Mouse (Mus musculus) lung, embryonic 16.5 days (tissue): Measurements from ENCODE around the gene Rabgap1l. TPM values are rescaled to one million over a fixed set of nuclear protein-coding genes. Genes with fewer than 3 reads are reported as not detected.

Source experiments
- ATAC-seq: fragments of 200-750 bp; cut with Nextera tagmentation; 2 replicates; pipeline ENCODE4 v1.8.0; 2017; ENCODE audit warnings: low read depth, mild to moderate bottlenecking, moderate library complexity
- H3K27ac ChIP-seq: fragments of 300-500 bp; sonication (generic); 2 replicates; pipeline ENCODE4 v1.5.1; 2014; ENCODE audit warnings: mild to moderate bottlenecking, control low read depth, low read length
- H3K27me3 ChIP-seq: fragments of 300-500 bp; sonication (generic); 2 replicates; pipeline ENCODE4 v1.6.1; 2014; ENCODE audit warnings: low read depth, low read length, mixed read lengths; ENCODE audit not compliant: control insufficient read depth, insufficient read depth
- H3K36me3 ChIP-seq: fragments of 300-500 bp; sonication (generic); 2 replicates; pipeline ENCODE4 v1.6.1; 2014; ENCODE audit warnings: low read length; ENCODE audit not compliant: control insufficient read depth, insufficient read depth
- H3K4me1 ChIP-seq: fragments of 300-500 bp; sonication (generic); replicated peaks from 2 replicates; pipeline ENCODE4 v1.6.1; 2014; ENCODE audit warnings: low read length, mixed read lengths; ENCODE audit not compliant: control insufficient read depth, insufficient read depth
- H3K4me2 ChIP-seq: fragments of 300-500 bp; sonication (generic); 2 replicates; pipeline ENCODE4 v1.6.1; 2014; ENCODE audit warnings: low read depth, low read length, control low read depth
- H3K4me3 ChIP-seq: fragments of 300-500 bp; sonication (generic); 2 replicates; pipeline ENCODE4 v1.5.1; 2014; ENCODE audit warnings: mild to moderate bottlenecking, low read length, control low read depth
- H3K9ac ChIP-seq: fragments of 300-500 bp; sonication (generic); 2 replicates; pipeline ENCODE4 v1.6.1; 2014; ENCODE audit warnings: low read length, control low read depth
- H3K9me3 ChIP-seq: fragments of 300-500 bp; sonication (generic); 2 replicates; pipeline ENCODE4 v1.6.1; 2016; ENCODE audit warnings: low read length; ENCODE audit not compliant: control insufficient read depth
- WGBS: fragments of 180-500 bp; shearing (Covaris S2); extraction: QIAGEN DNeasy Blood & Tissue Kit; methylation state at CpG from one replicate; pipeline ENCODE4 v1.1.7; 2014; 5-methylcytosine and 5-hydroxymethylcytosine counted together
- polyA plus RNA-seq: library from polyadenylated mRNA; unstranded; fragments of >200 nt; fragmentation: Nextera tagmentation; extraction: Ambion mirVana; gene quantifications from 2 replicates; pipeline ENCODE4 v1.2.1, GENCODE M21; 2015

Gene Rabgap1l
- polyA plus RNA-seq, 1 experiment from 2014 or later = 28.2 TPM

DNA sequence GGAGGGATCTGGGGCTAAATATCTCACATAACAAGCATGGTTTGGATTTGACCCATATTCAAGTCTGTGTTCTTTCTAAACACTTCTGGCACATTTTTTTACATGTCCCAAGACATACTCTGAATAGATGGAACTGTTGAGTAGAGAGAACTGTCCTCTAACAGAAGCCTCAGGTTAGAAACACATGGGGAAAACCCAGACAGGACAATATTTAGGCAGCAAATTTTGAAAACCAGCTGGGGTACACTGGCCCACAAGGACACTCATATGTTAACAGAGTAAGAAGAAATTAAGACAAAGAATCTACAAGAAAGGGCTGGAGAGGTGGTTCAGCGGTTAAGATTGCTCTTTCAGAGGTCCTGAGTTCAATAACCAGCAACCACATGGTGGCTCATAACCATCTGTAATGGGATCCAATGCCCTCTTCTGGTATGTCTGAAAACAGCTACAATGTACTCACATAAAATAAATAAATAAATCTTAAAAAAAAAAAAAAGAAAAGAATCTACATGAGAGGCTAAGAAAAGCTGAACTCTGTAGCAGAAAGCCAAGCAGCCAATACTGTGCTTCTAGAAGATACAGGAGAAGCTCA lies 554.1 kb downstream of the Rabgap1l start:
- ATAC-seq = no peak
- Histone ChIP-seq H3K9ac (no peak overlapping the region), H3K27ac (no peak overlapping the region), H3K4me3 (no peak overlapping the region), H3K9me3 (0 out of 2 replicates have a peak, but pooled peaks cover 2% of the 10 kb centered on the region), H3K27me3 (no peaks in the 10 kb centered on the region), H3K4me2 (no peak overlapping the region), H3K4me1 (0 out of 2 replicates have a peak, but pooled peaks cover 2% of the 10 kb centered on the region), H3K36me3 (0 out of 2 replicates have a peak, but pooled peaks cover 2% of the 10 kb centered on the region)
- WGBS = 90% methylated on average over 1 of the region's 1 CpGs

DNA sequence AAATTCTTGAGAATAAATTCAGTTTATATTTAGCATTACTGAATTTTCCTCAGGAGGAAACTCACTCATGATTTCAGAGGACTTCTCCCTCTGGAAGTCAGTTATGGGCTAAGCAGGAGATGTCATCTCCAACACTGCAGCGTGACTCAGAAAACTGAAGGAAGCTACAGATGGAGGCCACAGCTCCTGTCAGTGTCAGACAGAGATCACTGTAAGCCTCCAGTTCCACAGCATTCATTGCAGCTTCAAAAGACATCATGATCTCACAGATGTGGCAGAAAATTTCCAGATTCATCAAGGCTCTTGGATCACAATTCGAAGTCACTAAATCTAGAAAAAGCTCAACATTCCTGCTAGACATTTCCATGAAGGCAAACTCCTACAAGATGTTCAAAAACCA lies 555.0 kb downstream of the Rabgap1l start:
- Histone ChIP-seq H3K27ac (no peak overlapping the region), H3K4me3 (no peak overlapping the region), H3K4me1 (0 out of 2 replicates have a peak, but pooled peaks cover 2% of the 10 kb centered on the region), H3K9ac (no peak overlapping the region), H3K27me3 (no peaks in the 10 kb centered on the region), H3K36me3 (0 out of 2 replicates have a peak, but pooled peaks cover 2% of the 10 kb centered on the region), H3K4me2 (no peak overlapping the region), H3K9me3 (0 out of 2 replicates have a peak, but pooled peaks cover 2% of the 10 kb centered on the region)
- 83% methylated on average over 2 of the region's 2 CpGs for WGBS
- no peak for ATAC-seq

DNA sequence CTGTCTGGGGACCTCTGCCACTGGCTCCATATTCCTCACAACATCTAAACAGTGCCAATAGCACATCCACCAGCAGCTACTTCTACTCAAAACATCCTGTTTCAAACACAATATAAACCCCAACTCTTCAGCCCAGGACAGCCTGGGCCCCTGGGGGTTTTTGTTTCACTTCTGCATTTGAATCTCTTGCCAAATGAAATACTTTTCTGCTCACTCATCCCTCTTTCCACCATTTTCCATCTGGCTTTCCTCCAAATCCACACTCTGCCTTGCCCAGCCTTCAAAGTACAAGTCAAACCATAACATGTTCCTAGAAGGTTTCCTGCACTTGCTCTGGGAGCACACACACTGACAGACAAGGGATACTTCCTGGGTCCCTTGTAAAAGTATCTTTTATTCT lies 559.1 kb downstream of the Rabgap1l start:
- Histone ChIP-seq H3K9me3 (no peaks in the 10 kb centered on the region), H3K9ac (no peak overlapping the region), H3K36me3 (no peaks in the 10 kb centered on the region), H3K4me1 (0 out of 2 replicates have a peak, but pooled peaks cover 2% of the 10 kb centered on the region), H3K4me2 (no peak overlapping the region), H3K4me3 (no peak overlapping the region), H3K27me3 (no peaks in the 10 kb centered on the region), H3K27ac (peak overlapping the region; percentile 51)
- peak; percentile 92 for ATAC-seq

DNA sequence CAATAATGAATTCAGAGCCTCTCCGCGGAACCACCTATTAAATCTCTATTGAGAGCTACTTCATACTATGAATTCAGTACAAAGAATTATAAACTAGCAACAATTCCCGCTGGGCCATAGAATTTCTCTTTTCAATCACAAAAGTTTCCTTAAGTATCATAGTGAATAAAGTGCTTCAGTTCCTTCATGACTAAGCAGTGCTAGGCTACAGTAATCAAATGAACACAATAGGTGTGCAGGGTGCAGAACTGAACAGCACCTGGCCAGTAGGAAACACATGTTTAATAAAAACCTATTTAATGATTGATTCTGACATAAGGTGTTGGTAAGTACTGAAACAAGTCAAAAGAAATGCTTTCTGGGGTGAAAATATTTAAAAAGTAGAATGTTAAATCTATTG lies 560.9 kb downstream of the Rabgap1l start:
- no peaks in the 10 kb centered on the region for H3K27me3 ChIP-seq
- ATAC-seq = no peak
- no peak overlapping the region for H3K9ac ChIP-seq
- H3K36me3 ChIP-seq = no peaks in the 10 kb centered on the region
- no peak overlapping the region for H3K27ac ChIP-seq
- 92% methylated on average over 3 of the region's 3 CpGs for WGBS
- no peaks in the 10 kb centered on the region for H3K9me3 ChIP-seq
- H3K4me1 ChIP-seq = 0 out of 2 replicates have a peak, but pooled peaks cover 2% of the 10 kb centered on the region
- H3K4me3 ChIP-seq = no peak overlapping the region
- no peak overlapping the region for H3K4me2 ChIP-seq

DNA sequence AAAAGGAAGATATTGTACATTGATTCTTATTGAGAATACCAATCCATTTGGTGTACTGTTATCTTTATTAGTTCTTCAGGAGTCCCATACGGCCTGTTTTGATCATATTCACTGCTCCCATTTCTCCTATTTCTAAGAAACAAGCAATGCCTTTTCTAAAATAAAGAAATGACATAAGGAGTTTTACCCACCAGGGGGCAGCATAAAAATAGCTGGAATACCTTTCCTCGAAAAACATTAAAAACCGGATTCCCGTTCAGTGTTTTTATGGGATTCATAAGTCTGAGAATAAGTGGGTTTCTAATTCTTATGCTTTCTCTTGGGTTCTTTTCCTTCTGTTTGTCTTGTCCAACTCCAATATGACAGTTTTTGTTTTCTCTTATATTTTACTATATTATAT lies 562.0 kb downstream of the Rabgap1l start:
- Histone ChIP-seq H3K9me3 (no peaks in the 10 kb centered on the region), H3K27me3 (no peaks in the 10 kb centered on the region), H3K4me2 (no peak overlapping the region), H3K4me3 (no peak overlapping the region), H3K4me1 (0 out of 2 replicates have a peak, but pooled peaks cover 2% of the 10 kb centered on the region), H3K36me3 (no peaks in the 10 kb centered on the region), H3K27ac (no peak overlapping the region), H3K9ac (no peak overlapping the region)
- WGBS = 26% methylated on average over 4 of the region's 4 CpGs
- ATAC-seq = no peak

DNA sequence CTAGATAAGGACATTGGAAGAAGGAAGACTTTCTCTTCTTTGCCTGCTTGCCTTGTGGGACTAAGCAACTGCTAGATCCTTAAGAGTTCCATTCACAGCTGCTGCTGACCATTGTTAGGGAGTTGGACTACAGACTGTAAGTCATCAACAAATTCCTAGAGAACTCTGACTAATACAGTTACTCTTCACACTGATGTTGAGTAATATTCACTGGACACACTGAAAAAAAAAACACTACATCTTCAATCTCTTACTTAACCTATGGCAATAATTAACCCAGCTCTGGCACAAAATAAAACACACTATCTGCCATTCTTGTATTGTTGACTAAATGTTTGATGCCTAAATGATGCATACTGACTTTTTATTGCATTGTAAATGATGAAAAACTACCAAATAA lies 565.2 kb downstream of the Rabgap1l start:
- no peaks in the 10 kb centered on the region for H3K9me3 ChIP-seq
- no peak overlapping the region for H3K4me2 ChIP-seq
- H3K9ac ChIP-seq = no peak overlapping the region
- no peak overlapping the region for H3K4me3 ChIP-seq
- ATAC-seq = no peak
- H3K27ac ChIP-seq = no peak overlapping the region
- no peaks in the 10 kb centered on the region for H3K4me1 ChIP-seq
- H3K27me3 ChIP-seq = no peaks in the 10 kb centered on the region
- no peaks in the 10 kb centered on the region for H3K36me3 ChIP-seq

DNA sequence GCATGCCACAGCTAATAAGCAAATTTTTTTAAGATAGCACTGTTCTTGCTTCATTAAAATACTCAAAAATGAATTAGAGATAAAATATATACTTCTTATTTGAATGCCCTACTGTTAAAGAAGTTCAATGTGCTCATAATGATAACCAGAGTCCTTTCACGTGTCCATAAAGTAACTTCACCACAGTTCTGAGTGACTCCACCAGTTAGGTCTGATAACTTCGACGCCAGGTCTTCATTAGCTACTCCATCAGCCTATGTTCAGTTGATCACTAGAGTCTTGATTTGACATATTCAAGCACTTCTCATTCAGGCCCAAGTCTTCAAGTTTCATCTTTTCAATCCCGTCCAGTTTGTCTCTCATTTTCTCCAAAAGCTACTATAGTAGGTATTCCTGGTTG lies 565.8 kb downstream of the Rabgap1l start:
- Histone ChIP-seq H3K4me1 (no peaks in the 10 kb centered on the region), H3K36me3 (no peaks in the 10 kb centered on the region), H3K27ac (no peak overlapping the region), H3K4me3 (no peak overlapping the region), H3K9me3 (no peaks in the 10 kb centered on the region), H3K27me3 (no peaks in the 10 kb centered on the region), H3K9ac (no peak overlapping the region), H3K4me2 (no peak overlapping the region)
- WGBS = 86% methylated on average over 4 of the region's 4 CpGs
- no peak for ATAC-seq

DNA sequence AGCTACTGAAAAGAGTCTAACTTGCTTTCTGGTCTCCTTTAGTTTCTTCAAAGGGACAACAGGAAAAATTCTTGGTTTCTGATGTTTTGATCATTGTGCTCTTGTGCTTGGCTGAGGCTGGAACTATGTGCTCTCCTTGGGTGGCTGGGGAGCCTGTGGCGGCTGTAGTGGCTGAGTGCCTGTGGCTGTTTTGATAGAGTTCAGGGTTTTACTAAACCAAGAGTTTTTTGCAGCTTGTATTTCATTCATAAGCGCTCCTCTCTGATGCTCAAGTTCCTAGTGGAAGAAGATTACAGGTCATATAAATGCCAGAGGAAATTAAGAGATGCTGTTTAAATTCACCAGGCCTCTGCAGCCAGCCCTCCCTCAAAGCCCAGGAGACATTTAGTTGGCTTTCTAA lies 568.9 kb downstream of the Rabgap1l start:
- Histone ChIP-seq H3K9ac (no peak overlapping the region), H3K36me3 (no peaks in the 10 kb centered on the region), H3K27me3 (no peaks in the 10 kb centered on the region), H3K4me2 (no peak overlapping the region), H3K9me3 (no peaks in the 10 kb centered on the region), H3K27ac (no peak overlapping the region), H3K4me3 (no peak overlapping the region), H3K4me1 (no peaks in the 10 kb centered on the region)
- no peak for ATAC-seq
- WGBS = 73% methylated on average over 2 of the region's 2 CpGs

DNA sequence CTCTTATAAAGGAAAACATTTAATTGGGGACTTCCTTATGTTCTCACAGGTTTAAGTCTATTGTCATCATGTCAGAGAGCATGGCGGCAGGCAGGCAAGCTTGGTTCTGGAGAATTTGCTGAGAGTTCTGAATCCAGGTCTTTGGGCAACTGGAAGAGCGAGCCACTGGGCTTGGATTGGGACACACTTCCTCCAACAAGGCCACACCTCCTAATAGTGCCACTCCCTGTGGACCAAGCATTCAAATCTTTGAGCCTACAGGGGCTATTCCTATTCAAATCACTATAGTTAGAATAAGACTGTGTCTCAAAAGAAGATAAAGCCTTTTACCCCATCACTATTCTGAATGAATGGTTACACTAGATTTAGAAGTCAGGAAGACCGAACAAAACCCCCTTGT lies 575.1 kb downstream of the Rabgap1l start:
- no peaks in the 10 kb centered on the region for H3K9me3 ChIP-seq
- no peak for ATAC-seq
- H3K4me1 ChIP-seq = no peaks in the 10 kb centered on the region
- WGBS = 84% methylated on average over 3 of the region's 3 CpGs
- no peaks in the 10 kb centered on the region for H3K27me3 ChIP-seq
- no peak overlapping the region for H3K27ac ChIP-seq
- H3K9ac ChIP-seq = no peak overlapping the region
- no peak overlapping the region for H3K4me2 ChIP-seq
- H3K4me3 ChIP-seq = no peak overlapping the region
- H3K36me3 ChIP-seq = no peaks in the 10 kb centered on the region

DNA sequence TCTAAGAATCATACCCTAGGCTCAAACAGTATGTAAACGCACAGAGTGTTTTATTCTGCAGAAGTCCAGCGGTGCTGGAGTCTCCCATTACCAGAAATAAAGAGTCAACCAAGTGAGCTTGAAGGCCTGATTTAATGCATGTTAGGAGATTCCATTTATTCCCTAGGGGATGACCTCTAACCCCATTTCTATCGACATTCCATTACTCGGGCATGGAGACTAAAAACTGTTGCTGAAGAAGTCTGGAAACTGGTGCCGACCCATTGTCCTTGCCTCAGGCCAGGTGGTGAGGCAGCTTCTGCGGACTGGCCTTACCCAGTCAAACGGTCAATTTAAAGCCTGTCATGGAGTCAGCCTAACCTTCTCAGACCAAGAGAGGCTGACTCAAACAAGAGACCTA lies 578.8 kb downstream of the Rabgap1l start:
- Histone ChIP-seq H3K27ac (no peak overlapping the region), H3K36me3 (no peaks in the 10 kb centered on the region), H3K4me1 (peaks cover 14% of the 10 kb centered on the region), H3K4me2 (no peak overlapping the region), H3K4me3 (no peak overlapping the region), H3K9ac (no peak overlapping the region), H3K27me3 (no peaks in the 10 kb centered on the region), H3K9me3 (no peaks in the 10 kb centered on the region)
- WGBS = 88% methylated on average over 7 of the region's 7 CpGs
- ATAC-seq = no peak
